Mouse (Mus musculus) left cerebral cortex, adult 2 months (tissue): ENCODE results near the gene Lpar1. TPM values are rescaled to one million over a fixed set of nuclear protein-coding genes. Genes with fewer than 3 reads are reported as not detected.

Experiments
- DNase-seq, 2 experiments: peaks; one replicate each; pipeline ENCODE4 v3.0.0; 2021 to 2022; ENCODE audit warnings: low spot score in 2 of 2, mixed read lengths in 1 of 2; ENCODE audit errors: extremely low spot score in 1 of 2
- H3K27ac ChIP-seq: fragments of 200-600 bp; 2 replicates; pipeline ENCODE4 v1.8.1; 2022
- H3K4me3 ChIP-seq: fragments of 200-600 bp; 2 replicates; pipeline ENCODE4 v1.8.1; 2022
- CTCF ChIP-seq: fragments of 200-600 bp; IDR thresholded peaks from 2 replicates; pipeline ENCODE4 v1.8.1; 2022; ENCODE audit warnings: antibody characterized with exemption, mild to moderate bottlenecking, moderate library complexity
- intact Hi-C: fragments of 180-260 bp; cut with DNase I; formaldehyde crosslinking; loops from one replicate; pipeline ENCODE4 v1.15.1; 2025
- total RNA-seq, 2 experiments: library from RNA; stranded (reverse); gene quantifications; 2 replicates each; pipeline ENCODE4 v1.2.3; 2021

Lpar1 gene
- total RNA-seq, 2 experiments from 2014 or later = 14.5 to 17.5 TPM

DNA sequence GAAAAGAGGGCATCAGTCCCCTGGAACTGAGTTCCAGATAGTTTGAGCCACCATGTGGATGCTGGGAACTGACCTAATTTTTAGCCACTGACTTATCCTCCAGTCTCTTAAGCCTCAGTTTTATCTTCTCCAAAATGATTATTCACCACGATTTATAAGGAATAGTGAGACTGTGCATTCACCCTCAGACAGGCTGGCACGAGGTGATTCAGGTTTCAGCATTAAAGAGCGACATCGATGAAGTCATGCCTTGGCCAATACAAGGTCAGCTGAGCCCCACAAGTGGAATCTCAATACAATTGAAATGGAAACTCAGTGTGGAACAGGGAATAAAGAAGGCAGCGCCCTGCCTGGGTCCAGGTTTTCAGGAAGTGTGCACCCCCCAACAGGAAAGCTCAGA is 88.1 kb downstream of the Lpar1 start:
- no peak overlapping the region for H3K4me3 ChIP-seq
- DNase-seq = no peak
- no peak overlapping the region for H3K27ac ChIP-seq
- TF ChIP-seq CTCF = no peak
- intact Hi-C loops = no loop called here

DNA sequence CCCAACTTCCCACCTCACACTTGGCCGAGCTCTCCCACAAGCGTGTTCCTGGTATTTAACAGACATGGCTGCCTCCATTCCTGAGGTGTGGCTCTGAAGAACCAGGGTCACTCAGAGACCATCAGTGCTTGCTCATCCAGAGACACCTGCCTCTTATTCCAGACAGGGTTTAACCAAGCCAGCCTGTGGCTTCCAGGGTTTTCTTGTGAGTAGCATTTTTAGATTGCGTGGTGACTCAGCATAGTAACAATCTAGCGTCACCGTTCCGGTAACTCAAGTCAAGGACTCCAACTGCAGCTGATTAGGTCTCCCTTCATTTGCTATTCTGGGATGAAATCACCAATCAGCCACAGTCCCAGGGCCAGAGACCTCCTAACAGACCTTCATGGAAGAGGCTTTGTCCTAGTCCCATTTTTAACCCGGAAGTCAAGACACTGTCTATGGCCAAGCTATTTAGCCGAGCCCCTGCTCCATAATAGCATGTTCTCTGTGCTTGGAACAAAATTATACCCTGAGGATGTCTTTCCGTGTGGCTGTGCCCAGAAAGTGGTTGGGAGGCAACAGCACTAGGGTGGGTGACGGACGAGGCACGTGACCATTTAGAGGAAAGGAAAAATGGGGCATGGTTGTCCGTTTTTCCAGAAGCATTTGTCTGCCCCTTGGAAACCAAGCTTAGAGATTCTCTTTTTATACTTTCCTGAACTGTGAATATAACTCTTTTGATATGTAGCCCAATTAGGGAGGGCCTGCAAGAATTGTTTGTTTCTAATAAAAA is 89.1 kb downstream of the Lpar1 start:
- H3K27ac ChIP-seq = no peak overlapping the region
- no peak overlapping the region for H3K4me3 ChIP-seq
- intact Hi-C loops = loop anchor here (5.0 kb wide), 1 partner anchor 62 kb away; no protein-coding TSS in a partner anchor
- DNase-seq = peak in 1 of 2 experiments; percentile 27
- no peak for TF ChIP-seq CTCF

DNA sequence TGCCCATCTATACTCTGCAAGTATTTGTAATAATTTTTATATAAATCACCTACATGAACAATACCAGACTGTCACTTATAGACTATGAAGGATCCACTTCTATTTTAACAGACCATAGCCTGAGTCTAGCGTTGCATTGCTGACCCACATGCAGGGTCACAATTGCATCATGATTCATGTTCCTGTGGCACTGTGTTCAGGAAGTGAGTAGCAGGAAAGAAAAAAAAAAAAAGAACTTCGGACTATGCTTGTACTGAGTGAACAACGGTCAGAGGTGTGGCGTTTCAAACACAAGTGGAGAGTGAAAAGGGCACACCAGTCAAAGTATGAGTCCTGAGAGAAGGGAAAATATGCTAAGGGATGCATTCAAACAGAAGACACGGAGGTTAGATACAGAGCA is 90.7 kb downstream of the Lpar1 start:
- intact Hi-C loops = loop anchor here (2.0 to 5.0 kb wide), 2 partner anchors 14 to 61 kb away; no protein-coding TSS in a partner anchor
- no peak for TF ChIP-seq CTCF
- H3K27ac ChIP-seq = no peak overlapping the region
- no peak overlapping the region for H3K4me3 ChIP-seq
- DNase-seq = no peak

DNA sequence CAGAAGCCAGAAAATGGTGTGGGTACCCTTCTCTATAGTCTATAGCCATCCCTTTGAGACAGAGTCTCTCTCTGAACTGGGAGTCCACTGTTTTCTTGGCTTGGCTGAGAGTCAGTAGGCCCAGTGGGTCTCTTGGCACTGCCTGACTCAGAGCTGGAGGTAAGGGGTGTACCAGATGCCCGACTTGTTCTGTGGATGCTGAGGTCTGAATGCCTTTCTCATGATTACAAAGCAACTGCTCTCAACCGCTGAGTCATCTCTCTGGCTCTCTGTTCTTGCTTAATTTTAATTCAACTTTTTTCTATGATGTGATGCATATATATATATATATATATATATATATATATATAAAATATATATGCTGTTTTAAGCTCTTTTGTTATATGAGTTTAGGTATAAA is 91.1 kb downstream of the Lpar1 start:
- intact Hi-C loops = loop anchor here (2.0 to 5.0 kb wide), 2 partner anchors 14 to 60 kb away; no protein-coding TSS in a partner anchor
- H3K4me3 ChIP-seq = no peak overlapping the region
- TF ChIP-seq CTCF = no peak
- H3K27ac ChIP-seq = no peak overlapping the region
- DNase-seq = peak in 1 of 2 experiments; percentile 23

DNA sequence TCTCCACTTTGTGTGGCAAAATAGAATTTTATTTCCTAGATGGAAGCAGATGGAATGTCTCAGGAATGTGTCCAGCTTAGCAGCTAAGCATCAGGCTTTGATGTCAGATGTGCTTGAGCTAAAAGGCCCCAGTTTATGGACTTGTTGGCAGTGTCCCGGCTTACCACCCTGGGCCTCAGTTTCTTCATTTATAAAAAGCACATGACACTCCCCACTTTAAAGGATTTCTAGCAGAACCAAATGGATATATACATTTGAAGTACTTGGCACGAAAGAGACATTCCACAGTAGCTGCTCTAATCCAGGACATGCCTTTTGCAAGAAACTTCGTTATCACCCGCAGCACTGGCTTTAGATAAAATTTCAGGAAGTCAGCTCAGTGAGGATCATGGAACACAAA is 100.4 kb downstream of the Lpar1 start:
- intact Hi-C loops = no loop called here

DNA sequence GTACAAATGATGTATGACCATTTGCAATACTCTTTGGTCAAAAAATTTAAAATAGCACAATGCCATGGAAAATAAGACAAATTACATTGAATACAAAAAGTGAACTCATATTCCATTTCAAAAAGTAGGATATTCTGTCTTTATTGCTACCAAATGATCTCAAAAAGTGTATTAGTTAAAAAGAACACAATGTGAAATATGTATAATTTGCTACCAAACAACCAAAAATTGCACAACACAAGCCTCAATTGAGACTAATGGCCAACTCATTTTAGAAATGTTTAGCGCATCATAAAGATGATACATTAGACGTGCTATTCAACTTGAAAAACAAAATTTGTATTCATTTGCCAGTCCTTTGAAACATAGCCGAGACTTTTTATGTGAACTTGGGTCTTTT is 104.9 kb downstream of the Lpar1 start:
- H3K4me3 ChIP-seq = no peak overlapping the region
- intact Hi-C loops = no loop called here
- DNase-seq = no peak
- no peak for TF ChIP-seq CTCF
- H3K27ac ChIP-seq = no peak overlapping the region

More for the DNA sequence above, 100.4 kb downstream of the Lpar1 start:
- no peak overlapping the region for H3K4me3 ChIP-seq
- DNase-seq = no peak
- no peak overlapping the region for H3K27ac ChIP-seq
- TF ChIP-seq CTCF = no peak

DNA sequence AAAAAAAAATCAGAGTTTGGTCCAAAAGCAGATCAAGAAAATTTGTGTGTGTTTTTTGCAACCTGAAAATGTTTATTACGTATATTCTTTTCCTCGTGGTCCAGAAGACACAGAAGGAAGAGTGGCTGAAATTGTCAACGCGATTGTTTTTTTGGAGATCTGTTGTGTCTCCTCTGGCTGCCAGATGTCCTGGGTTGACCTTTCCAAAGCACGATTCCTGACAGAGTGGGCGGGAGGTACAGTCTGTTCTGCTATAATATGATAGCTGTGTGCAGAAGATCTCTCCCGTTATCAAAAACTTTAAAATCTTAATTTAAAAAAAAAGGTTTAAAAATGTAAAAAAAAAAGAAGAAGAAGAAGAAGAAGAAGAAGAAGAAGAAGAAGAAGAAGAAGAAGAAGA is 105.9 kb downstream of the Lpar1 start:
- no peak for DNase-seq
- no peak for TF ChIP-seq CTCF
- intact Hi-C loops = no loop called here
- Histone ChIP-seq H3K27ac (no peak overlapping the region), H3K4me3 (no peak overlapping the region)

DNA sequence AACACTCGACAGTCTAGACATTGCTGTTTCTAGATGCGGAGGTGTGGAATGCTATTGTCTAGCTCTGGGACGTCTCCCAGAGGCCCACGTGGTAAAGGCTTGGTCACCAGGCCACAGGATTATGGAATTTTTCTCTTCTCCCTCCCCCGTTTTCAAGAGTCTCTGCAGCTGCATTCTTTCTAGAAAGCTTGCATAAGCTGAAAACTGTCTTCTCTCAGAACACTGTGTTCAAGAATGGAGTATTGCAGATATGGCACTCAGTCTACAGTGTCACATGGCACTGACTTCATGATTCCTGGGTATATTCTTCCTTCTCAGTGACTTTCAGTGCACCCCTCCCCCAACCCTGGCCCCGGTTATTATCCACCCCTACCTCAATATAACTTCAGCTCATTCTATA is 107.9 kb downstream of the Lpar1 start:
- intact Hi-C loops = no loop called here
- Histone ChIP-seq H3K27ac (no peak overlapping the region), H3K4me3 (no peak overlapping the region)
- no peak for DNase-seq
- no peak for TF ChIP-seq CTCF

DNA sequence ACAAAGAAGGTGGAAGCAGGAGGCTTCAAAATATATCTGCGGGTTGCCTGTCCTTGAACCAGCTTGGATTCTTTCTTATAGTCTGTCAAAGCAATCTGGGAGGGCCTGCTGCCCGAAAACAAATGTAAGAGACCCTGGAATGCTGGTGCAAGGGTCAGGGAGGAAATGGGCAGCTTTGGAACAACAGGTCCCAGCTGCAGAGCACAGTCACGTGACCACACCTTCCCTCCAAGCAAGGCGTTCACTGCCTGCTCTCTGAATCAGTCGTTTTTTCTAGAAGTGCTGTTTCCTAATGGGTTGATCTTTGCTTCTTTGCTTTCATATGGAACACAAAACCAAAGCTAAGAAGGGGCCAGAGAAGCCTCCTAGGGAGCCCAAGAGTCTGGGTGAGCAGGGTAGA is 111.4 kb downstream of the Lpar1 start:
- DNase-seq = no peak
- intact Hi-C loops = no loop called here
- Histone ChIP-seq H3K4me3 (no peak overlapping the region), H3K27ac (no peak overlapping the region)
- TF ChIP-seq CTCF = no peak

DNA sequence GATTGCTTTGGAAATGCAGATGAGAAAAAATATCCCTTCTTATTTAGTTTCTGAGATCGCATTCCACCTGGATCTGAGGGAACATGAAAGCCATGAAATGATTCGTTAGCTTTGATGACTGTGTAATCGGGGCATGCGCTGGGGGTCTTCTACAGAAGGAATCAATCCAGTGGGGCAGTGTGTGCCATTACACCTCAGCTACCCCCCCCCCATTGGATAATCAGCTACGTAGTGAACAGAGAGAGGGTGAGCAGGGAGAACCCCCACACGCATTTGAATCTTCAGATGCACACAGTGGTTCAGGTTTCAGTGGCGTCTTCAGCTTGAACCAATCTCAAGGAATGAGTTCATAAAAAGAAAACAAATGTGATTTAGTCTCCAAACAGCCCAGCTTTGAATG is 115.0 kb downstream of the Lpar1 start:
- intact Hi-C loops = no loop called here
- Histone ChIP-seq H3K4me3 (no peak overlapping the region), H3K27ac (no peak overlapping the region)
- DNase-seq = no peak
- TF ChIP-seq CTCF = no peak

DNA sequence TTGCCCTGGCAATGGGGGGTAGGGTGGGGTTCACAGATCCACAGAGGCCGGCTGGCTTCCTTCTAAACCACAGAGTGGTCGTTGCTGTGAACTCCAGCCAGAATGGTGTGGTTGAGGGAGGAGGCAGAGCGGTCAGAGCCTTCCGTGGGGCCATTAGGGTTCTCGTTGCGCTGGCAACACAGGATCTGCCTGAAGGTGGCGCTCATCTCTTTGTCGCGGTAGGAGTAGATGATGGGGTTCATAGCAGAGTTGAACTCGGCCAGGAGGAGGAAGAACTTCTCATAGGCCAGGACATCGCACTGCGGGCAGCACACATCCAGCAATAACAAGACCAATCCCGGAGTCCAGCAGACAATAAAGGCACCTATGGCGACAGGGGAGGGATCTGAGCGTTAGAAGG is 116.4 kb downstream of the Lpar1 start:
- intact Hi-C loops = no loop called here
- DNase-seq = no peak
- TF ChIP-seq CTCF = no peak; the same call in 1 of the 2 replicates
- Histone ChIP-seq H3K4me3 (no peak overlapping the region), H3K27ac (no peak overlapping the region)

DNA sequence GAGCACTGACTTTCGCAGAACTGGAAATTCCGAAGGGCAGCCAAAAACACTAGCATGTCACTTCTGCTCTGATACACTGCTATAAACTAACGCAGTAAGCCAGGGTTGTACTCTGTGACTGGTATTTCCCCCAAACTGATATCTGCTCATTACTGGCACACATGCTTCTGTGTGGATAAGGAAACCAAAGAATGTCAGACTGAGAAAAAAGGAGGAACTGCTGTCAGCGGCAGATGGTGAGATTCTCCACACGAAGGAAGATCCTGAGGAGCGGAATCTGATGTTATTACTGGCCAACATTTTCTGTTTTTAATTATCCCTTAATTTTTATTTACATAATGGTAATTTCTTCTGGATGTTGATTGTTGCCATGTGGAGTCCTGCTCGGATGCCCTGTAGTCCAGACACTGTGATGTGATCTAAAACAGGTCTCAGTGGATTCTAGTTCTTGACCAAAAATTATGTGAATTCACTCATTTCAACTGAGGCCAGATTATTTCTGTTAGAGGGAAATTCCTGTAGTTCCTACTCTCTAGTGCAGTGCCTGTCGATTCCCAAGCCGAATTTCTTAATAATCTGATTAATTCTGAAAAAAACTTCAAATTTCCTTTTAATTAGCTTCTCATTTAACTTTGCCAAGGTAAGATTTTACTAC is 130.3 kb downstream of the Lpar1 start:
- intact Hi-C loops = loop anchor here (5.0 kb wide), 1 partner anchor 129 kb away; the partner anchor contains the start of gene Lpar1
- no peak overlapping the region for H3K27ac ChIP-seq

More for the DNA sequence above, 130.3 kb downstream of the Lpar1 start:
- TF ChIP-seq CTCF = no peak
- DNase-seq = no peak
- no peak overlapping the region for H3K4me3 ChIP-seq
